Mouse (Mus musculus) layer of hippocampus, adult 11-12 months (tissue): ENCODE measurements around the gene Flnc.

Experiments used
- DNase-seq: peaks from one replicate; pipeline ENCODE4 v3.0.0; 2022; ENCODE audit warnings: low spot score

Gene Flnc

GRCm38 (mm10) chr6:29484716-29485559, 51.9 kb downstream of the Flnc start:
- DNase-seq = peak; percentile 61

GRCm38 (mm10) chr6:29485951-29486350, 52.9 kb downstream of the Flnc start:
- DNase-seq = no peak

GRCm38 (mm10) chr6:29494101-29494500, 61.0 kb downstream of the Flnc start:
- DNase-seq = no peak

GRCm38 (mm10) chr6:29496270-29496669, 63.2 kb downstream of the Flnc start:
- no peak for DNase-seq

GRCm38 (mm10) chr6:29497791-29498190, 64.7 kb downstream of the Flnc start:
- no peak for DNase-seq

GRCm38 (mm10) chr6:29500177-29500576, 67.1 kb downstream of the Flnc start:
- DNase-seq = no peak

- no peak for DNase-seq
These were observed 67.8 kb downstream of the Flnc start for GRCm38 (mm10) chr6:29500810-29501209.

GRCm38 (mm10) chr6:29501599-29501998, 68.5 kb downstream of the Flnc start:
- peak; percentile 18 for DNase-seq

GRCm38 (mm10) chr6:29505493-29505892, 72.4 kb downstream of the Flnc start:
- DNase-seq = no peak

- no peak for DNase-seq
These were observed 73.8 kb downstream of the Flnc start for GRCm38 (mm10) chr6:29506834-29507233.

- no peak for DNase-seq
These were observed 74.6 kb downstream of the Flnc start, which contains the start of gene Kcp for GRCm38 (mm10) chr6:29507447-29508309. Gene Kcp, minus strand, starts transcription at chr6:29507952.

- no peak for DNase-seq
These were observed 76.0 kb downstream of the Flnc start for GRCm38 (mm10) chr6:29509086-29509485.
